Mouse (Mus musculus): ENCODE data around the gene Cox7a2l. TPM values are rescaled to one million over a fixed set of nuclear protein-coding genes. Genes with fewer than 3 reads are reported as not detected.

The Cox7a2l gene
- 284 and 297 TPM in 2 replicates for polyA plus RNA-seq (2011; ENCODE audit: insufficient read length, low read depth, missing spikeins)

GRCm38 (mm10) chr17:83517280-83518015 is at the start of gene Cox7a2l:
Gene Cox7a2l (minus strand): TSS chr17:83517330.
- no peak within 1 kb of the TSS for H3K4me3 ChIP-seq (ENCODE audit: insufficient read depth, low read length)
- TF ChIP-seq CTCF (IDR thresholded peaks at IDR 0.05; ENCODE audit: borderline replicate concordance, insufficient read depth, low read length) (no peak), POLR2A (IDR thresholded peaks at IDR 0.05; ENCODE audit: low read depth, low read length) (no peak)
- H3K4me1 ChIP-seq (ENCODE audit: control insufficient read depth, insufficient read depth, low read length), result peaks cover 2% of the 10 kb centered on the region; the same call in 1 of the 2 replicates
- no peak within 1 kb of the TSS for H3K27ac ChIP-seq (ENCODE audit: insufficient read depth, low read length)

GRCm38 (mm10) chr17:83565506-83565905 is 48.4 kb upstream of the Cox7a2l start:
- H3K4me3 ChIP-seq (ENCODE audit: insufficient read depth, low read length), result no peak overlapping the region
- no peaks in the 10 kb centered on the region for H3K4me1 ChIP-seq (ENCODE audit: control insufficient read depth, insufficient read depth, low read length)
- no peak overlapping the region for H3K27ac ChIP-seq (ENCODE audit: insufficient read depth, low read length)
- TF ChIP-seq POLR2A (IDR thresholded peaks at IDR 0.05; ENCODE audit: low read depth, low read length) (no peak), CTCF (IDR thresholded peaks at IDR 0.05; ENCODE audit: borderline replicate concordance, insufficient read depth, low read length) (no peak)

GRCm38 (mm10) chr17:83564119-83564820 is 47.1 kb upstream of the Cox7a2l start:
- no peaks in the 10 kb centered on the region for H3K4me1 ChIP-seq (ENCODE audit: control insufficient read depth, insufficient read depth, low read length)
- H3K27ac ChIP-seq (ENCODE audit: insufficient read depth, low read length), result no peak overlapping the region
- no peak for TF ChIP-seq CTCF (IDR thresholded peaks at IDR 0.05; ENCODE audit: borderline replicate concordance, insufficient read depth, low read length)
- TF ChIP-seq POLR2A (IDR thresholded peaks at IDR 0.05; ENCODE audit: low read depth, low read length), result no peak
- no peak overlapping the region for H3K4me3 ChIP-seq (ENCODE audit: insufficient read depth, low read length)

GRCm38 (mm10) chr17:83563703-83564111 is 46.6 kb upstream of the Cox7a2l start:
- TF ChIP-seq POLR2A (IDR thresholded peaks at IDR 0.05; ENCODE audit: low read depth, low read length), result no peak
- TF ChIP-seq CTCF (IDR thresholded peaks at IDR 0.05; ENCODE audit: borderline replicate concordance, insufficient read depth, low read length), result no peak; the same call in 1 of the 2 replicates
- no peak overlapping the region for H3K27ac ChIP-seq (ENCODE audit: insufficient read depth, low read length)
- no peak overlapping the region for H3K4me3 ChIP-seq (ENCODE audit: insufficient read depth, low read length)
- H3K4me1 ChIP-seq (ENCODE audit: control insufficient read depth, insufficient read depth, low read length), result no peaks in the 10 kb centered on the region

GRCm38 (mm10) chr17:83562153-83563010 is 45.3 kb upstream of the Cox7a2l start:
- no peaks in the 10 kb centered on the region for H3K4me1 ChIP-seq (ENCODE audit: control insufficient read depth, insufficient read depth, low read length)
- H3K4me3 ChIP-seq (ENCODE audit: insufficient read depth, low read length), result no peak overlapping the region
- no peak for TF ChIP-seq CTCF (IDR thresholded peaks at IDR 0.05; ENCODE audit: borderline replicate concordance, insufficient read depth, low read length)
- no peak for TF ChIP-seq POLR2A (IDR thresholded peaks at IDR 0.05; ENCODE audit: low read depth, low read length)
- no peak overlapping the region for H3K27ac ChIP-seq (ENCODE audit: insufficient read depth, low read length)

- Histone ChIP-seq H3K4me3 (ENCODE audit: insufficient read depth, low read length) (no peak overlapping the region), H3K4me1 (ENCODE audit: control insufficient read depth, insufficient read depth, low read length) (no peaks in the 10 kb centered on the region), H3K27ac (ENCODE audit: insufficient read depth, low read length) (no peak overlapping the region)
- TF ChIP-seq CTCF (IDR thresholded peaks at IDR 0.05; ENCODE audit: borderline replicate concordance, insufficient read depth, low read length) (no peak), POLR2A (IDR thresholded peaks at IDR 0.05; ENCODE audit: low read depth, low read length) (no peak)
Measured at GRCm38 (mm10) chr17:83559081-83559480, 42.0 kb upstream of the Cox7a2l start.

- Histone ChIP-seq H3K4me3 (ENCODE audit: insufficient read depth, low read length) (no peak overlapping the region), H3K4me1 (ENCODE audit: control insufficient read depth, insufficient read depth, low read length) (no peaks in the 10 kb centered on the region), H3K27ac (ENCODE audit: insufficient read depth, low read length) (no peak overlapping the region)
- TF ChIP-seq CTCF (IDR thresholded peaks at IDR 0.05; ENCODE audit: borderline replicate concordance, insufficient read depth, low read length), result no peak
- no peak for TF ChIP-seq POLR2A (IDR thresholded peaks at IDR 0.05; ENCODE audit: low read depth, low read length)
Measured at GRCm38 (mm10) chr17:83555836-83556235, 38.7 kb upstream of the Cox7a2l start.

- no peaks in the 10 kb centered on the region for H3K4me1 ChIP-seq (ENCODE audit: control insufficient read depth, insufficient read depth, low read length)
- no peak overlapping the region for H3K27ac ChIP-seq (ENCODE audit: insufficient read depth, low read length)
Measured at GRCm38 (mm10) chr17:83554997-83555396, 37.9 kb upstream of the Cox7a2l start.

GRCm38 (mm10) chr17:83548501-83549233 is 31.5 kb upstream of the Cox7a2l start:
- H3K4me3 ChIP-seq (ENCODE audit: insufficient read depth, low read length), result no peak overlapping the region
- no peak for TF ChIP-seq CTCF (IDR thresholded peaks at IDR 0.05; ENCODE audit: borderline replicate concordance, insufficient read depth, low read length)
- TF ChIP-seq POLR2A (IDR thresholded peaks at IDR 0.05; ENCODE audit: low read depth, low read length), result no peak
- H3K4me1 ChIP-seq (ENCODE audit: control insufficient read depth, insufficient read depth, low read length), result peaks cover 5% of the 10 kb centered on the region; the same call in 1 of the 2 replicates
- H3K27ac ChIP-seq (ENCODE audit: insufficient read depth, low read length), result no peak overlapping the region

More at GRCm38 (mm10) chr17:83554997-83555396, 37.9 kb upstream of the Cox7a2l start:
- H3K4me3 ChIP-seq (ENCODE audit: insufficient read depth, low read length), result no peak overlapping the region
- no peak for TF ChIP-seq POLR2A (IDR thresholded peaks at IDR 0.05; ENCODE audit: low read depth, low read length)
- no peak for TF ChIP-seq CTCF (IDR thresholded peaks at IDR 0.05; ENCODE audit: borderline replicate concordance, insufficient read depth, low read length)
